Mouse (Mus musculus) embryonic fibroblast, embryonic 13.5 days (primary cell): ENCODE results near the gene Tgm7.

Source experiments
- CTCF ChIP-seq: IDR thresholded peaks from 2 replicates; pipeline ENCODE4 v1.5.1; 2011; ENCODE audit warnings: mild to moderate bottlenecking, control low read depth, low read length, moderate library complexity, borderline replicate concordance; ENCODE audit not compliant: insufficient read depth
- POLR2A ChIP-seq: IDR thresholded peaks from 2 replicates; pipeline ENCODE4 v1.6.1; 2011; ENCODE audit warnings: low read depth, mild to moderate bottlenecking, control low read depth, low read length, moderate library complexity

DNA sequence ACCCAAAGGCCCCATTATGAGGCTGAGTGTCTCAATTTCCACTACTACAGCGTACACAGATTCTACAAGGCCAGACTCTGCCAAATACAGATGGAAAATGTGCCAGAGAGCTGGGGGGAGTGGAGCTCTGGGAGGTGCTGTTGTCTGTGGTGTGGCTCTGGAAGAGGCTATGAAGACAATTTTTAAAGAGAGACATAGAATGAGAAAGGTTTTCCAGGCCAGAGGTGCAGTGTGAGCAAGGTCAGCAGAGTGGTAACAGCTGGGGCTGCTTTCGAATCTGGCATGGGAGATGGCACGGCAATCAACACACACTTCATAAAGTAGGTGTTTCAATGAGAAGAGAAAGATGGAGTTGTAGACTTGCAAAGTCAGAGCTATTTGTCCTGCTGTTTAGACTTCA is 9.7 kb upstream of the Tgm7 start:
- no peak for TF ChIP-seq CTCF
- no peak for TF ChIP-seq POLR2A
